Mouse (Mus musculus): ENCODE measurements around the gene Sorbs1. TPM values are rescaled to one million over a fixed set of nuclear protein-coding genes. Genes with fewer than 3 reads are reported as not detected.

Gene Sorbs1
- polyA plus RNA-seq, 1 experiment from 2014 or later = 72.1 TPM

GRCm38 (mm10) chr19:40467810-40468209 is 45.8 kb downstream of the Sorbs1 start:
- H3K27ac ChIP-seq = no peak overlapping the region
- no peaks in the 10 kb centered on the region for H3K9me3 ChIP-seq
- peaks cover 9% of the 10 kb centered on the region for H3K4me1 ChIP-seq (replicated peaks)
- no peaks in the 10 kb centered on the region for H3K27me3 ChIP-seq (replicated peaks)
- H3K4me2 ChIP-seq (replicated peaks) = no peak overlapping the region
- H3K9ac ChIP-seq = no peak overlapping the region
- WGBS = 72% methylated on average over 9 of the region's 9 CpGs
- no peaks in the 10 kb centered on the region for H3K36me3 ChIP-seq
- ATAC-seq = no peak
- H3K4me3 ChIP-seq (replicated peaks) = no peak overlapping the region

- Histone ChIP-seq H3K27me3 (replicated peaks) (no peaks in the 10 kb centered on the region), H3K9me3 (no peaks in the 10 kb centered on the region), H3K27ac (no peak overlapping the region), H3K4me2 (replicated peaks) (no peak overlapping the region), H3K4me1 (replicated peaks) (peaks cover 20% of the 10 kb centered on the region), H3K9ac (no peak overlapping the region), H3K36me3 (no peaks in the 10 kb centered on the region), H3K4me3 (replicated peaks) (no peak overlapping the region)
- 77% methylated on average over 3 of the region's 3 CpGs for whole genome bisulfite sequencing
- no peak for ATAC-seq
Measured at GRCm38 (mm10) chr19:40465339-40465738, 48.2 kb downstream of the Sorbs1 start.

GRCm38 (mm10) chr19:40464408-40464807 is 49.2 kb downstream of the Sorbs1 start:
- Histone ChIP-seq H3K4me2 (replicated peaks) (no peak overlapping the region), H3K4me1 (replicated peaks) (peaks cover 20% of the 10 kb centered on the region), H3K27me3 (replicated peaks) (no peaks in the 10 kb centered on the region), H3K9me3 (no peaks in the 10 kb centered on the region), H3K36me3 (no peaks in the 10 kb centered on the region), H3K27ac (no peak overlapping the region), H3K4me3 (replicated peaks) (no peak overlapping the region), H3K9ac (no peak overlapping the region)
- 83% methylated on average over 9 of the region's 9 CpGs for WGBS
- ATAC-seq = no peak

- H3K4me2 ChIP-seq (replicated peaks) = no peak overlapping the region
- peaks cover 20% of the 10 kb centered on the region for H3K4me1 ChIP-seq (replicated peaks)
- no peaks in the 10 kb centered on the region for H3K36me3 ChIP-seq
- no peaks in the 10 kb centered on the region for H3K9me3 ChIP-seq
- 18% methylated on average over 6 of the region's 6 CpGs for WGBS
- no peaks in the 10 kb centered on the region for H3K27me3 ChIP-seq (replicated peaks)
- H3K27ac ChIP-seq = peak overlapping the region; percentile 48
- H3K9ac ChIP-seq = no peak overlapping the region
- ATAC-seq = peak; percentile 74
- H3K4me3 ChIP-seq (replicated peaks) = no peak overlapping the region
Measured at GRCm38 (mm10) chr19:40462892-40463291, 50.7 kb downstream of the Sorbs1 start.

- ATAC-seq = no peak
- Histone ChIP-seq H3K4me3 (replicated peaks) (no peak overlapping the region), H3K9me3 (no peaks in the 10 kb centered on the region), H3K36me3 (no peaks in the 10 kb centered on the region), H3K4me2 (replicated peaks) (no peak overlapping the region), H3K4me1 (replicated peaks) (peaks cover 20% of the 10 kb centered on the region), H3K9ac (no peak overlapping the region), H3K27me3 (replicated peaks) (no peaks in the 10 kb centered on the region), H3K27ac (peak overlapping the region; percentile 48)
- 60% methylated on average over 2 of the region's 2 CpGs for WGBS
Measured at GRCm38 (mm10) chr19:40462481-40462880, 51.1 kb downstream of the Sorbs1 start.

GRCm38 (mm10) chr19:40461662-40462061 is 51.9 kb downstream of the Sorbs1 start:
- Histone ChIP-seq H3K9ac (no peak overlapping the region), H3K9me3 (no peaks in the 10 kb centered on the region), H3K4me1 (replicated peaks) (peaks cover 20% of the 10 kb centered on the region), H3K36me3 (no peaks in the 10 kb centered on the region), H3K27me3 (replicated peaks) (no peaks in the 10 kb centered on the region), H3K4me3 (replicated peaks) (no peak overlapping the region), H3K27ac (no peak overlapping the region), H3K4me2 (replicated peaks) (no peak overlapping the region)
- no peak for ATAC-seq
- WGBS = 67% methylated on average over 1 of the region's 1 CpGs

- Histone ChIP-seq H3K4me1 (replicated peaks) (peaks cover 20% of the 10 kb centered on the region), H3K9ac (no peak overlapping the region), H3K27ac (no peak overlapping the region), H3K4me3 (replicated peaks) (no peak overlapping the region), H3K27me3 (replicated peaks) (no peaks in the 10 kb centered on the region), H3K9me3 (no peaks in the 10 kb centered on the region), H3K36me3 (no peaks in the 10 kb centered on the region), H3K4me2 (replicated peaks) (no peak overlapping the region)
- WGBS = 43% methylated on average over 9 of the region's 9 CpGs
- peak; percentile 60 for ATAC-seq
Measured at GRCm38 (mm10) chr19:40460854-40461490, 52.6 kb downstream of the Sorbs1 start.

GRCm38 (mm10) chr19:40459338-40459737 is 54.2 kb downstream of the Sorbs1 start:
- no peak overlapping the region for H3K4me3 ChIP-seq (replicated peaks)
- no peaks in the 10 kb centered on the region for H3K36me3 ChIP-seq
- no peaks in the 10 kb centered on the region for H3K9me3 ChIP-seq
- H3K4me1 ChIP-seq (replicated peaks) = peaks cover 20% of the 10 kb centered on the region
- no peak for ATAC-seq
- H3K9ac ChIP-seq = no peak overlapping the region
- WGBS = 35% methylated on average over 1 of the region's 1 CpGs
- no peak overlapping the region for H3K27ac ChIP-seq
- no peak overlapping the region for H3K4me2 ChIP-seq (replicated peaks)
- no peaks in the 10 kb centered on the region for H3K27me3 ChIP-seq (replicated peaks)

- Histone ChIP-seq H3K27ac (no peak overlapping the region), H3K9me3 (no peaks in the 10 kb centered on the region)
- ATAC-seq = no peak
Measured at GRCm38 (mm10) chr19:40458806-40459205, 54.8 kb downstream of the Sorbs1 start.

GRCm38 (mm10) chr19:40455248-40455647 is 58.3 kb downstream of the Sorbs1 start:
- no peak for ATAC-seq
- Histone ChIP-seq H3K4me1 (replicated peaks) (no peaks in the 10 kb centered on the region), H3K27me3 (replicated peaks) (no peaks in the 10 kb centered on the region), H3K9ac (no peak overlapping the region), H3K4me3 (replicated peaks) (no peak overlapping the region), H3K36me3 (no peaks in the 10 kb centered on the region), H3K9me3 (no peaks in the 10 kb centered on the region), H3K4me2 (replicated peaks) (no peak overlapping the region), H3K27ac (no peak overlapping the region)
- 91% methylated on average over 4 of the region's 4 CpGs for WGBS

More at GRCm38 (mm10) chr19:40458806-40459205, 54.8 kb downstream of the Sorbs1 start:
- 83% methylated on average over 3 of the region's 3 CpGs for WGBS
- no peaks in the 10 kb centered on the region for H3K36me3 ChIP-seq
- peaks cover 19% of the 10 kb centered on the region for H3K4me1 ChIP-seq (replicated peaks)
- no peak overlapping the region for H3K4me3 ChIP-seq (replicated peaks)
- no peak overlapping the region for H3K4me2 ChIP-seq (replicated peaks)
- no peak overlapping the region for H3K9ac ChIP-seq
- no peaks in the 10 kb centered on the region for H3K27me3 ChIP-seq (replicated peaks)

- H3K4me2 ChIP-seq (replicated peaks) = no peak overlapping the region
- 91% methylated on average over 4 of the region's 4 CpGs for WGBS
- no peaks in the 10 kb centered on the region for H3K4me1 ChIP-seq (replicated peaks)
- H3K27ac ChIP-seq = no peak overlapping the region
- no peaks in the 10 kb centered on the region for H3K36me3 ChIP-seq
- no peak overlapping the region for H3K4me3 ChIP-seq (replicated peaks)
- H3K9me3 ChIP-seq = no peaks in the 10 kb centered on the region
- ATAC-seq = no peak
- no peak overlapping the region for H3K9ac ChIP-seq
- no peaks in the 10 kb centered on the region for H3K27me3 ChIP-seq (replicated peaks)
Measured at GRCm38 (mm10) chr19:40454096-40454495, 59.5 kb downstream of the Sorbs1 start.

- 95% methylated on average over 2 of the region's 2 CpGs for WGBS
- H3K36me3 ChIP-seq = no peaks in the 10 kb centered on the region
- no peak overlapping the region for H3K27ac ChIP-seq
- no peak overlapping the region for H3K9ac ChIP-seq
- H3K4me3 ChIP-seq (replicated peaks) = no peak overlapping the region
- no peaks in the 10 kb centered on the region for H3K4me1 ChIP-seq (replicated peaks)
- ATAC-seq = no peak
- no peak overlapping the region for H3K4me2 ChIP-seq (replicated peaks)
- H3K27me3 ChIP-seq (replicated peaks) = no peaks in the 10 kb centered on the region
- no peaks in the 10 kb centered on the region for H3K9me3 ChIP-seq
Measured at GRCm38 (mm10) chr19:40452201-40452600, 61.4 kb downstream of the Sorbs1 start.

- Histone ChIP-seq H3K27me3 (replicated peaks) (no peaks in the 10 kb centered on the region), H3K36me3 (no peaks in the 10 kb centered on the region), H3K9ac (no peak overlapping the region), H3K4me1 (replicated peaks) (no peaks in the 10 kb centered on the region), H3K9me3 (no peaks in the 10 kb centered on the region), H3K27ac (no peak overlapping the region), H3K4me2 (replicated peaks) (no peak overlapping the region), H3K4me3 (replicated peaks) (no peak overlapping the region)
- WGBS = 86% methylated on average over 6 of the region's 6 CpGs
- no peak for ATAC-seq
Measured at GRCm38 (mm10) chr19:40451307-40451706, 62.3 kb downstream of the Sorbs1 start.
